Mouse (Mus musculus) G1E (cell line): ENCODE data around the gene Itgbl1. TPM values are rescaled to one million over a fixed set of nuclear protein-coding genes. Genes with fewer than 3 reads are reported as not detected.

Experiments
- ATAC-seq: 2 replicates; pipeline ENCODE4 v1.8.0; 2016; ENCODE audit warnings: mild to moderate bottlenecking; ENCODE audit not compliant: insufficient number of reproducible peaks, poor library complexity, low FRiP score, severe bottlenecking; ENCODE audit errors: extremely low read depth
- DNase-seq: peaks from one replicate; pipeline ENCODE4 v3.0.0; 2012; ENCODE audit warnings: low spot score
- H3K27me3 ChIP-seq: 2 replicates; pipeline ENCODE4 v1.6.1; 2012; ENCODE audit warnings: mild to moderate bottlenecking, low read length, inconsistent platforms; ENCODE audit not compliant: insufficient read depth
- H3K36me3 ChIP-seq: replicated peaks from 2 replicates; pipeline ENCODE3; 2012; ENCODE audit warnings: mild to moderate bottlenecking, inconsistent platforms
- H3K4me1 ChIP-seq: 2 replicates; pipeline ENCODE4 v1.6.1; 2012; ENCODE audit warnings: low read depth, low read length, inconsistent platforms, mixed read lengths; ENCODE audit not compliant: insufficient read depth
- H3K4me3 ChIP-seq: 2 replicates; pipeline ENCODE4 v1.5.1; 2012; ENCODE audit warnings: low read depth, mild to moderate bottlenecking, inconsistent platforms, low read length, moderate library complexity, mixed read lengths
- H3K9me3 ChIP-seq: replicated peaks from 2 replicates; pipeline ENCODE4 v1.6.1; 2012; ENCODE audit warnings: inconsistent platforms
- CTCF ChIP-seq: IDR thresholded peaks from 2 replicates; pipeline ENCODE4 v1.5.1; 2012; ENCODE audit warnings: low read depth, low read length, inconsistent platforms, mixed read lengths
- GATA1 ChIP-seq: IDR thresholded peaks from 2 replicates; pipeline ENCODE4 v1.6.1; 2012; ENCODE audit warnings: borderline replicate concordance, low read length, inconsistent platforms, mixed read lengths
- GATA2 ChIP-seq: IDR thresholded peaks from 2 replicates; pipeline ENCODE4 v1.6.1; 2012; ENCODE audit warnings: low read depth, low read length, inconsistent platforms, borderline replicate concordance
- POLR2AphosphoS5 ChIP-seq: IDR thresholded peaks from 2 replicates; pipeline ENCODE4 v1.6.1; 2012; ENCODE audit warnings: low read depth, low read length, inconsistent platforms; ENCODE audit not compliant: insufficient replicate concordance
- TAL1 ChIP-seq: conservative IDR thresholded peaks from 2 replicates; pipeline ENCODE4 v1.6.1; 2012; ENCODE audit warnings: low read depth, low read length, inconsistent platforms, mixed read lengths
- polyA plus RNA-seq: library from polyadenylated mRNA; stranded (reverse); fragments of >175 nt; gene quantifications from 2 replicates; pipeline ENCODE4 v1.2.3, GENCODE M21; 2012
- total RNA-seq, 2 experiments: library from RNA; stranded (forward) in 1 of 2; stranded (reverse) in 1 of 2; fragments of 200-1000 nt in 1 of 2; fragments of >200 nt in 1 of 2; fragmentation: Nextera tagmentation in 1 of 2; gene quantifications; 2 replicates each; pipeline ENCODE4 v1.2.3; 2014 to 2017

Gene Itgbl1
- total and polyA plus RNA-seq, 3 experiments: 0.16 TPM; not detected in 2

DNA sequence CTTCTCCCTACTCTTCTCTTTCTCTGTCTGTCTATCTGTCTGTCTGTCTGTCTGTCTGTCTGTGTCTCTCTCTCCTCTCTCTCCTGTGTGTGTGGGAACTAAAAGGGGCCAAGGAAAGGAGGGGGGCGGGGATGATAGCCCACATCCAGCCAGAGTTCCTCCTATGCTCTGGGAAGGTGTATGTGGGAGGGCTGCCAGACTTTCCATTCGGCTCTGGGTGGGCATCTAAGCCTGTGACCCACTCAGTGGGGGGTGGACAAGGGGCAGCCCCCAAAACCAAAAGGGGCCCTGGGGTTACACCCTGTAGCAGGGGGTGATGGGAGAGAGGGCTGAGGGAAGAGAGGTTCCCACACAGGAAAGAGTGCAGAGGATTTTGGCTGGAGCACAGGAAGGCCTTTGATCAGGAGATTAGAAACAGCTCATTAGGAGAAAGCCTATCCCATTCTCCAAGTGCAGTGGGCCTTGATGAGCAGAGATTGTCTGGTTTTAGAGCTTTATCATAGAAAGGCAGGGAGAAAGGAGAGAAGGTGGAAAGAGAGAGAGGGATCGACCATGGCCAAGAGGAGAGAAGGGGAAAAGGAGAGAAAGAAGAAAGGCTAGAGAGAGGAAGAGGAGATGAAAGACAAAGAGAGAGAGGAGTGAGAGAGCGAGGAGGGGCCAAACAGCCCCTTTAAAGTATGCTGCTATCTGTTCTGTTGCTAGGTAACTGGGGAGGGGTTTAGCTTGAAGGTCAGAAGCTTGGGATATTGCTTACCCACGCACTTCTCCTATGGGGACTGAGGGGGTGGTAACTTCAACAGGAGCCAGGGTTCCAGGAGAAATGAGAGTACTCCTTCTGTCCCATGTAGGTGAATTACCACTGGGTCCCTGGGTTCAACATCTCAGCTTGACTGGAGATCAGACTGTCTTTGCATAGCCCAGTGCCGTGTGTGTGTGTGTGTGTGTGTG is 206.3 kb downstream of the Itgbl1 start:
- TF ChIP-seq CTCF (no peak), GATA1 (no peak), GATA2 (no peak), TAL1 (no peak), POLR2AphosphoS5 (no peak)
- ATAC-seq: no peak
- Histone ChIP-seq H3K9me3 (peaks cover 3% of the 10 kb centered on the region; the same call in 1 of the 2 replicates), H3K36me3 (no peaks in the 10 kb centered on the region), H3K27me3 (no peaks in the 10 kb centered on the region), H3K4me1 (no peaks in the 10 kb centered on the region), H3K4me3 (no peak overlapping the region)
- no peak for DNase-seq

GRCm38 (mm10) chr14:123927903-123928302 is 268.1 kb downstream of the Itgbl1 start:
- H3K4me3 ChIP-seq: no peak overlapping the region
- no peaks in the 10 kb centered on the region for H3K36me3 ChIP-seq
- ATAC-seq (no peak), DNase-seq (no peak)
- no peaks in the 10 kb centered on the region for H3K4me1 ChIP-seq
- no peak for TF ChIP-seq CTCF
- TF ChIP-seq GATA2: no peak
- TF ChIP-seq POLR2AphosphoS5: no peak
- no peak for TF ChIP-seq GATA1
- TF ChIP-seq TAL1: no peak
- peaks cover 12% of the 10 kb centered on the region for H3K9me3 ChIP-seq
- H3K27me3 ChIP-seq: no peaks in the 10 kb centered on the region

DNA sequence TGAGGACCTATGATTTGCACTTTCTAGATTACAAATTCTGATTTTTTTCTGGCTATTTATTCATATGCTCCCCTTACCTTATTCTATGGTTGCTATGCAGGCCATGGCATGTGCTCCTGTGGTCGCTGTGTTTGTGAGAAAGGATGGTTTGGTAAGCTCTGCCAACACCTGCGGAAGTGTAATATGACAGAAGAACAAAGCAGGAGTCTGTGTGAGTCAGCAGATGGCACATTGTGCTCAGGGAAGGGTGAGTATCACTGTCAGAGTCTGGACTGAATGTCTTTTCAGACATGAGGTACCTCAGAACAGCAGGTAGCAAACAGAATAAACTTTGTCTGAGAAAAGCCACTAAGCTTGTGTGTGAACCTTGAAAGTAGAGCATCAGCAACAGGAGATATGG is 306.8 kb downstream of the Itgbl1 start:
- Histone ChIP-seq H3K4me1 (no peaks in the 10 kb centered on the region), H3K4me3 (no peak overlapping the region), H3K27me3 (no peaks in the 10 kb centered on the region), H3K36me3 (no peaks in the 10 kb centered on the region), H3K9me3 (no peaks in the 10 kb centered on the region)
- no peak for TF ChIP-seq CTCF
- TF ChIP-seq POLR2AphosphoS5: no peak
- no peak for TF ChIP-seq TAL1
- no peak for TF ChIP-seq GATA1
- no peak for TF ChIP-seq GATA2
- no peak for ATAC-seq
- no peak for DNase-seq

GRCm38 (mm10) chr14:123967996-123968395 is 308.2 kb downstream of the Itgbl1 start:
- no peaks in the 10 kb centered on the region for H3K4me1 ChIP-seq
- no peak for TF ChIP-seq CTCF
- TF ChIP-seq POLR2AphosphoS5: no peak
- TF ChIP-seq GATA1: no peak
- TF ChIP-seq TAL1: no peak
- TF ChIP-seq GATA2: no peak
- H3K4me3 ChIP-seq: no peak overlapping the region
- no peaks in the 10 kb centered on the region for H3K27me3 ChIP-seq
- no peaks in the 10 kb centered on the region for H3K36me3 ChIP-seq
- H3K9me3 ChIP-seq: no peaks in the 10 kb centered on the region
- ATAC-seq (no peak), DNase-seq (no peak)

DNA sequence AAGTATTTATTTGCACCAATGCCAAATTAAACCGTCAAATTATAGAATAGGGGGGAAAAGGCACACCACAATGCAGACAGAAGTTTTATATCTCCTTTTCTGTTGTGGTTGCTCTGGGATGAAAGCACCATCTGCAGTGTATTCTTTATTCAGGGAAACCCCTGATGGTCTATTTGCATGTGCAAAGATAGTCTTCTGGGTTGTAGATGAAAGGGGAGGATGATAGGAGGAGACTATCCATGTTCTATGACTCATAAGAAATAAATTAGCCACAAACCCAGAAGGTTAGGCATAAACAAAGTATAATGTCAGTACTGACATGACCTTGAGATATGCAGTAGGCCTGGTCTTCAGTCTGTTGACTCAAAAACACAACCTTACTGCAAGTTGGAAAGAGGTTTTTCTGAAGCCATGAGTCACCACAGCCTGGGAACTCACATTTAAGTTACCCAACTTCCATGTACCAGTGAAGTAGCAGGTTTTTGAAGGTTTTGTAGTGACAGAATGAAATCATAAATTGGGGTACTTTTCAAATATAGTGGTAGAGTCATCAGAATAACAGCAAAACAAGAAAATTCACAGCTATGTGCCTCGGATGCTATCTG is 330.9 kb downstream of the Itgbl1 start:
- no peaks in the 10 kb centered on the region for H3K36me3 ChIP-seq
- TF ChIP-seq TAL1 (no peak), GATA1 (no peak), GATA2 (no peak), CTCF (no peak)
- no peaks in the 10 kb centered on the region for H3K9me3 ChIP-seq
- ATAC-seq (no peak), DNase-seq (no peak)
- no peak overlapping the region for H3K4me3 ChIP-seq
- H3K4me1 ChIP-seq: no peaks in the 10 kb centered on the region
- no peaks in the 10 kb centered on the region for H3K27me3 ChIP-seq

Other genes with a start within 250 kb of the Itgbl1 start
- not detected in 2 replicates for gene Nalcn, start 32.8 kb upstream of the Itgbl1 start, total RNA-seq (2014; fragmentation: Nextera tagmentation)
- 0.17 and 0.76 TPM in 2 replicates for gene Nalcn, start 32.8 kb upstream of the Itgbl1 start, total RNA-seq (2017)
- gene Nalcn, start 32.8 kb upstream of the Itgbl1 start, polyA plus RNA-seq: not detected in 2 replicates